Mouse (Mus musculus): ENCODE measurements around the gene Gcsh. TPM values are rescaled to one million over a fixed set of nuclear protein-coding genes. Genes with fewer than 3 reads are reported as not detected.

Gene Gcsh
- 236 TPM for polyA plus RNA-seq (2014; fragmentation: Illumina TruSeq; extraction: RNeasy Lipid Tissue Mini Kit (QIAGEN cat#74804); ENCODE audit: low read depth, low replicate concordance)

GRCm38 (mm10) chr8:116993095-116993867 is at the start of gene Gcsh:
Gcsh (minus strand) TSS chr8:116993537.

DNA sequence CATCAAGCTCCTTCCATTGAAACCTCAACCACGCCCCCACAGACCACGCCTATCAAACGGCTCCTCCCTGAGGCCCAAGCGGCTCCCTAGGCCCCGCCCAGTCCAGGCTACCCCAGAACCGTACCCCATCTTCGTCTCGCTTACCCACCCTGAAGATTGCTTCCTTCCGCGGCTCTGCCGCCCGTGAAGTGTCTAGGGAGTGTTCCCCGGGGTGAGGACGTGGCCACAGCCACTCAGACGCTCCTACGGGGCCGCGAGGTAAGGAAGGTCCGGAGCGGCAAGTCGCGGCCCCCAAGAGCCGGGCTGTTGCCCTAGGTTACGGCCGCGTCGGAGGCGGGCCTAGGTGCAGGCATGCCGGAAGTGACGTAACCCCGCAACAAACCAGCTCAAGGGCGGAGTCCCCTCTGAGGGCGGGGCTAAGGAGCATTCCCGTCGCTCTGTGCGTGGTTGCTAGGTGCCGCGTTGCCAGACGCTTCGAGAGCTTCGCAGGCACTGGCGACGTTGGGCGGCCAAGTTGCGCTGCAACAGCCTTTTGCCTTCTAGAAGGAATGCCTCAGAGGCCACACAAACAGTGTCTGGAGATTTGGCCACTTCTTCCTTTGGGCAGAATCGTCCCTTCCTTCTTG is 14.6 kb downstream of the Gcsh start, which contains the start of gene 1700030J22Rik:
1700030J22Rik (minus strand) TSS at position 329 of the 626 bp plus-strand sequence.

DNA sequence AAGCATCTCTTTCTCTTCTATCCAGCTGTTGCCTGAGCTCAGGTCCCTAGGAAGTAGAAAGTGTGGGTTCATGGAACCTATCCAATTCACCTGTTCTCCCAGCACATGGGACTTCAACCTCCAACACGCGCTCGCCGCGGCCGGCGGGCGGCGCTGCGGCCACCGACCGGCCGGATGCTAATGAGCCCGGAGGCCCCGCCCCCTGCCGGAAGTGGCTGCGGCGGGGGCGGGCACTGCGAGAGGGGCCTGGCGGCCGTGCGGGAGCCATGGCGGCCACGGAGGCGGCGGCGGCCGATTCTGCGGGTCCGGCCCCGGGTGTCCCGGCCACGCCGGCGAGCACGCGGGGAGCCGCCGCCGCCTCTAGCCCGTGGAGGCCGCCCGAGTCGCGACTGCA is 50.2 kb downstream of the Gcsh start, which contains the start of gene Atmin:
Atmin (plus strand) TSS at position 233 of the 394 bp plus-strand sequence.

Other genes starting within 250 kb of the Gcsh start
- 3.8 TPM for gene Cmc2, start 72.1 kb downstream of the Gcsh start, polyA plus RNA-seq (2014; fragmentation: Illumina TruSeq; extraction: RNeasy Lipid Tissue Mini Kit (QIAGEN cat#74804); ENCODE audit: low read depth, low replicate concordance)
- gene Cenpn, start 71.8 kb downstream of the Gcsh start, polyA plus RNA-seq (2014; fragmentation: Illumina TruSeq; extraction: RNeasy Lipid Tissue Mini Kit (QIAGEN cat#74804); ENCODE audit: low read depth, low replicate concordance): 0.48 TPM
- 2.6 TPM for gene Atmin, start 50.1 kb downstream of the Gcsh start, polyA plus RNA-seq (2014; fragmentation: Illumina TruSeq; extraction: RNeasy Lipid Tissue Mini Kit (QIAGEN cat#74804); ENCODE audit: low read depth, low replicate concordance)
- 0.13 TPM for gene 1700030J22Rik, start 14.6 kb downstream of the Gcsh start, polyA plus RNA-seq (2014; fragmentation: Illumina TruSeq; extraction: RNeasy Lipid Tissue Mini Kit (QIAGEN cat#74804); ENCODE audit: low read depth, low replicate concordance)
- gene Pkd1l2, start 88.9 kb upstream of the Gcsh start, polyA plus RNA-seq (2014; fragmentation: Illumina TruSeq; extraction: RNeasy Lipid Tissue Mini Kit (QIAGEN cat#74804); ENCODE audit: low read depth, low replicate concordance): not detected
- 2.9 TPM for gene Bco1, start 102.3 kb upstream of the Gcsh start, polyA plus RNA-seq (2014; fragmentation: Illumina TruSeq; extraction: RNeasy Lipid Tissue Mini Kit (QIAGEN cat#74804); ENCODE audit: low read depth, low replicate concordance)
- gene Gan, start 164.6 kb upstream of the Gcsh start, polyA plus RNA-seq (2014; fragmentation: Illumina TruSeq; extraction: RNeasy Lipid Tissue Mini Kit (QIAGEN cat#74804); ENCODE audit: low read depth, low replicate concordance): 0.87 TPM